Mouse (Mus musculus) limb, embryonic 14.5 days (tissue): Measurements from ENCODE around the gene Itgb2. TPM values are rescaled to one million over a fixed set of nuclear protein-coding genes. Genes with fewer than 3 reads are reported as not detected.

Source experiments
- ATAC-seq: fragments of 200-750 bp; cut with Nextera tagmentation; 2 replicates; pipeline ENCODE4 v1.8.0; 2017; ENCODE audit warnings: low read depth, moderate number of reproducible peaks, moderate TSS enrichment; ENCODE audit not compliant: low FRiP score
- DNase-seq: peaks from one replicate; pipeline ENCODE4 v3.0.0-alpha.2; 2015; ENCODE audit warnings: low spot score
- H3K27ac ChIP-seq: fragments of 300-500 bp; sonication (generic); replicated peaks from 2 replicates; pipeline ENCODE4 v1.5.1; 2014; ENCODE audit warnings: low read depth, mild to moderate bottlenecking, low read length, moderate library complexity, mixed read lengths
- H3K27me3 ChIP-seq: fragments of 300-500 bp; sonication (generic); 2 replicates; pipeline ENCODE4 v1.6.1; 2014; ENCODE audit warnings: low read length, mixed read lengths; ENCODE audit not compliant: control insufficient read depth, insufficient read depth
- H3K36me3 ChIP-seq: fragments of 300-500 bp; sonication (generic); 2 replicates; pipeline ENCODE4 v1.6.1; 2014; ENCODE audit warnings: mild to moderate bottlenecking, low read length, moderate library complexity, mixed read lengths; ENCODE audit not compliant: control insufficient read depth, insufficient read depth
- H3K4me1 ChIP-seq: fragments of 300-500 bp; sonication (generic); 2 replicates; pipeline ENCODE4 v1.6.1; 2014; ENCODE audit warnings: antibody characterized with exemption, low read length, mixed read lengths; ENCODE audit not compliant: control insufficient read depth, insufficient read depth
- H3K4me2 ChIP-seq: fragments of 300-500 bp; sonication (generic); replicated peaks from 2 replicates; pipeline ENCODE4 v1.6.1; 2014; ENCODE audit warnings: low read depth, mild to moderate bottlenecking, low read length, moderate library complexity; ENCODE audit not compliant: severe bottlenecking
- H3K4me3 ChIP-seq: fragments of 300-500 bp; sonication (generic); replicated peaks from 2 replicates; pipeline ENCODE4 v1.5.1; 2014; ENCODE audit warnings: low read length
- H3K9ac ChIP-seq: fragments of 300-500 bp; sonication (generic); 2 replicates; pipeline ENCODE4 v1.6.1; 2014; ENCODE audit warnings: mild to moderate bottlenecking, low read depth, low read length, moderate library complexity; ENCODE audit not compliant: severe bottlenecking
- H3K9me3 ChIP-seq: fragments of 300-500 bp; sonication (generic); 2 replicates; pipeline ENCODE4 v1.6.1; 2016; ENCODE audit warnings: low read length; ENCODE audit not compliant: control insufficient read depth
- POLR2A ChIP-seq: fragments of 200-500 bp; IDR thresholded peaks from 2 replicates; pipeline ENCODE4 v1.8.0; 2012; ENCODE audit warnings: inconsistent platforms, mild to moderate bottlenecking, moderate library complexity, borderline replicate concordance; ENCODE audit not compliant: insufficient read depth, insufficient read length; ENCODE audit errors: extremely low read depth
- WGBS: fragments of 180-500 bp; shearing (Covaris S2); extraction: QIAGEN DNeasy Blood & Tissue Kit; methylation state at CpG from one replicate; pipeline ENCODE4 v1.1.7; 2014; 5-methylcytosine and 5-hydroxymethylcytosine counted together
- polyA plus RNA-seq, 2 experiments: library from polyadenylated mRNA; depleted of rRNA in 1 of 2; stranded (reverse) in 1 of 2; unstranded in 1 of 2; fragments of >200 nt; fragmentation: Nextera tagmentation in 1 of 2; extraction: Ambion mirVana in 1 of 2; gene quantifications; 2 replicates each; pipeline versions ENCODE4 v1.2.1 to v1.2.3; 2012 to 2014

Itgb2 gene
- polyA plus RNA-seq, 2 experiments: 2.7 to 3.7 TPM

- Histone ChIP-seq H3K4me3 (no peak overlapping the region), H3K9ac (no peak overlapping the region), H3K36me3 (peaks cover 81% of the 10 kb centered on the region), H3K9me3 (no peaks in the 10 kb centered on the region), H3K27ac (no peak overlapping the region), H3K4me1 (no peaks in the 10 kb centered on the region), H3K27me3 (no peaks in the 10 kb centered on the region), H3K4me2 (no peak overlapping the region)
- TF ChIP-seq POLR2A: no peak
- DNase-seq: no peak
- ATAC-seq: no peak
- WGBS: 62% methylated on average over 6 of the region's 6 CpGs
These were observed 61.5 kb downstream of the Itgb2 start for GRCm38 (mm10) chr10:77591546-77591945.

GRCm38 (mm10) chr10:77596060-77596459 is 66.0 kb downstream of the Itgb2 start:
- Histone ChIP-seq H3K4me3 (no peak overlapping the region), H3K4me1 (no peaks in the 10 kb centered on the region), H3K9me3 (no peaks in the 10 kb centered on the region), H3K27me3 (no peaks in the 10 kb centered on the region), H3K27ac (no peak overlapping the region), H3K9ac (no peak overlapping the region), H3K36me3 (peaks cover 72% of the 10 kb centered on the region), H3K4me2 (no peak overlapping the region)
- ATAC-seq: no peak
- DNase-seq: no peak
- TF ChIP-seq POLR2A: no peak
- WGBS: 81% methylated on average over 2 of the region's 2 CpGs

GRCm38 (mm10) chr10:77603021-77603420 is 73.0 kb downstream of the Itgb2 start:
- no peak overlapping the region for H3K4me3 ChIP-seq
- no peaks in the 10 kb centered on the region for H3K27me3 ChIP-seq
- no peak for DNase-seq
- ATAC-seq: no peak
- H3K4me2 ChIP-seq: no peak overlapping the region
- peaks cover 14% of the 10 kb centered on the region for H3K4me1 ChIP-seq
- H3K36me3 ChIP-seq: peaks cover 18% of the 10 kb centered on the region
- TF ChIP-seq POLR2A: no peak
- H3K9me3 ChIP-seq: no peaks in the 10 kb centered on the region
- H3K9ac ChIP-seq: no peak overlapping the region
- 61% methylated on average over 4 of the region's 4 CpGs for WGBS
- no peak overlapping the region for H3K27ac ChIP-seq

- no peaks in the 10 kb centered on the region for H3K27me3 ChIP-seq
- no peak overlapping the region for H3K4me3 ChIP-seq
- H3K4me2 ChIP-seq: no peak overlapping the region
- H3K4me1 ChIP-seq: peaks cover 14% of the 10 kb centered on the region
- H3K9me3 ChIP-seq: no peaks in the 10 kb centered on the region
- no peak overlapping the region for H3K27ac ChIP-seq
- DNase-seq (no peak), ATAC-seq (no peak)
- peaks cover 14% of the 10 kb centered on the region for H3K36me3 ChIP-seq
- no peak for TF ChIP-seq POLR2A
- no peak overlapping the region for H3K9ac ChIP-seq
- WGBS: 91% methylated on average over 6 of the region's 6 CpGs
These were observed 74.1 kb downstream of the Itgb2 start for GRCm38 (mm10) chr10:77604111-77604510.

GRCm38 (mm10) chr10:77604958-77605357 is 74.9 kb downstream of the Itgb2 start:
- DNase-seq: no peak
- Histone ChIP-seq H3K27me3 (no peaks in the 10 kb centered on the region), H3K4me3 (no peak overlapping the region), H3K4me2 (no peak overlapping the region), H3K9me3 (no peaks in the 10 kb centered on the region), H3K27ac (peak overlapping the region; percentile 98; the same call in 1 of the 2 replicates), H3K4me1 (peaks cover 14% of the 10 kb centered on the region), H3K9ac (no peak overlapping the region), H3K36me3 (peaks cover 17% of the 10 kb centered on the region)
- no peak for TF ChIP-seq POLR2A
- WGBS: 62% methylated on average over 5 of the region's 5 CpGs
- no peak for ATAC-seq

GRCm38 (mm10) chr10:77605368-77605767 is 75.3 kb downstream of the Itgb2 start:
- ATAC-seq: no peak
- Histone ChIP-seq H3K4me1 (peaks cover 14% of the 10 kb centered on the region), H3K27ac (peak overlapping the region; percentile 98), H3K9me3 (no peaks in the 10 kb centered on the region), H3K4me2 (peak overlapping the region; percentile 91; the same call in 1 of the 2 replicates), H3K4me3 (peak overlapping the region; percentile 77), H3K27me3 (no peaks in the 10 kb centered on the region), H3K9ac (no peak overlapping the region; the same call in 1 of the 2 replicates), H3K36me3 (peaks cover 21% of the 10 kb centered on the region)
- TF ChIP-seq POLR2A: no peak
- no peak for DNase-seq
- 55% methylated on average over 1 of the region's 1 CpGs for WGBS
